Mouse (Mus musculus) frontal cortex, adult 2 months (tissue): ENCODE results near the gene Fgfr4. TPM values are rescaled to one million over a fixed set of nuclear protein-coding genes. Genes with fewer than 3 reads are reported as not detected.

Source experiments
- DNase-seq, 2 experiments: peaks; one replicate each; pipeline ENCODE4 v3.0.0; 2022; ENCODE audit warnings: low spot score in 1 of 2; ENCODE audit errors: extremely low spot score in 1 of 2
- polyA plus RNA-seq: library from polyadenylated mRNA; depleted of rRNA; stranded (reverse); fragments of >200 nt; gene quantifications from 2 replicates; pipeline ENCODE4 v1.2.3, GENCODE M21; 2012; rRNA removed

Gene Fgfr4
- 0.38 and 0.54 TPM in 2 replicates for polyA plus RNA-seq

DNA sequence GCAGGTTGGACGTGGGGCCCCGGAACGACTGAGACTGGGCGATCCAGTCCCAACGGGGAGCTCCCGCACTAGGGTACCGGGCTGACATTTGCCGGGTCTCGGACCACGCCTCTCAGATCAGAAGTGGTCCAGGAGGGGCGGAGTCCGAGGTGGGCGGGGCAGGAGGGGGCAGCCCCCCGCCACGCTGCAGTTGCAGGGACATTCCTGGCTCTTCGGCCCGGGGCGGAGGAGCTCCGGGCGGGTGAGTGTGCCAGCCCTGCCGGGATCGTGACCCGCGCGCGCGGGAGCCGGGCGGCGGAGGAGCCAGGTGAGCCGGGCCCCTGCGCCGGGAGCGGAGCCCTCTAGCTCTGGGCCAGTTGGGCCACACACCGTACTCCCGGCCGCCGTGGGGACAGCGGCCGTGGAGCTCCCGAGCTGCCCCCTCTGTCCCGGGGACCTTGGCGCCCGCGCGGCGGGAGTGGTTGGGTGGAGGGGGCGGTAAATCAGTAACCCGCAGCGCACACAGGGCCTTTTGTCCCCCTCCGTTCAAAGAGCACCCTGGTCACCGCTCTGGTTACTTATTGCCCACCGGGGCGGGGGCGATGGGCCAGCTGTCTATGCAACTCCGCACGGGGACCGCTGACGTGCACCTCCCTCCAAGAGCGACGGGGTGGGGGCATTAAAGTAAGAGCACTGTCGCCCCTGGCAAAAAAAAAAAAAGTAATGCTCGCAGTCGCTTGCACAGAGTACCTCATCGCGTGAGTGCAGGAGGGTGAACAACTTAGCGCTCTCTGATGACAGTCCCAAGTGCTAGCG is at the start of gene Fgfr4:
Gene Fgfr4, plus strand, starts transcription at position 20 of the 795 bp plus-strand sequence.
- no peak for DNase-seq

DNA sequence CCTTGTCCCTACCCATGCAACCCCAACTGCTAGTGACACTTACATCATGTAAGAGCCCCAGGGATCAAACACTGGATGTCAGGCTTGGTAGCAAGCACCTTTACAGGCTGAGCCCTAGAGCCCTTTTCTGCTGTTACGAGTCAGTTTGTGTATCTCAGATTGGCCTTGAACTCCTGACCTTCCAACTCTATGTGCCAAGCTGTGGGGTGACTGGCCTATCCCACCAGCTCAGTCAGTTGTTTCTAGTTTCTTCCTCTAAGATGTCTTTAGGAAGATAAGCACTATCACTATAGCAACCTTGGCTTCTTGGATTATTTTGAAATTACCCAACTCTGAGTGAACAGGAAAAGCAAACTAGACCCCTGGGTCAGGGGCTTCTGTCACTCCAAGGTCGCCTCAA is 49.1 kb upstream of the Fgfr4 start:
- DNase-seq: no peak

DNA sequence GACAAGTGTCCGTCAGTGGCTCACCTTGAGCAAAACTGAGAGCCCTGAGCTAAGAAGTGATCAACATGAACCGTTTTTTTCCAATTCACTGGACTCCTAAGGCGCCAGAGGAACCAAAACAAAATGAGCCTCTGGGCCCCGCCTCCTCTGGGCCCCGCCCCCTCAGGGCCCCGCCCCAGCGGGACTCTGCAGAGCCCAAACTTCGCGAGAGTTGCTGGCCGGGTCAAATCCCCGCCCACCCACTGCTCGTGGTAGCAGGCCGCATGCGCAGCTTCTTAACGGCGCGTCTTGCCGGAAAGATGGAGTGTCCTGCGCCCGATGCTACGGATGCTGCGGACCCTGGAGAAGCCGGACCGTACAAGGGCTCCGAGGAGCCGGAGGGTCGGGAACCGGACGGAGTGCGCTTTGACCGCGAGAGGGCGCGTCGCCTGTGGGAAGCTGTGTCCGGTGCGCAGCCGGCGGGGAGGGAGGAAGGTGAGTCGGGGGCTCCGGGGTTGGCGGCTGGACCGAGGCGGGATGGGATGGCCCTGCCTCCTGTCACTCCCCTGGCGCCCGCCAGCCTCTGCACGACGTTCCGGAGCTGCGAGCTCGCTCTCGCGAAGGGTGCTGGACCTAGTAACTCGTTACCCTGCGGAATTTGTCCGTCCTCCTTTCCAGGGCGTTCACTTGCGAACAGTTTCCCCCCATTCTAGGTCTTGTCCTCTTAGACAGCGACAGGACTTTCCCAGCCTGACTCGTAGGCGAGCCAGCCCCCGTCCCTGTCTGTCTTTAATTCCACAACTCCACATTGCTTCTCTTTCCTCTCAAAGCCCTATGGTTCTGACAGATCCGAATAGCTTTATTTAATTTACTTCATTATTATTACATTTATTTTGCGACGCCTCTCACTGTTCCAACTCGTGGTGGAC is 47.1 kb upstream of the Fgfr4 start, which contains the start of gene Zfp346:
Gene Zfp346, plus strand, starts transcription at position 267 of the 908 bp plus-strand sequence.
- peak; percentile 93 to 97 for DNase-seq

DNA sequence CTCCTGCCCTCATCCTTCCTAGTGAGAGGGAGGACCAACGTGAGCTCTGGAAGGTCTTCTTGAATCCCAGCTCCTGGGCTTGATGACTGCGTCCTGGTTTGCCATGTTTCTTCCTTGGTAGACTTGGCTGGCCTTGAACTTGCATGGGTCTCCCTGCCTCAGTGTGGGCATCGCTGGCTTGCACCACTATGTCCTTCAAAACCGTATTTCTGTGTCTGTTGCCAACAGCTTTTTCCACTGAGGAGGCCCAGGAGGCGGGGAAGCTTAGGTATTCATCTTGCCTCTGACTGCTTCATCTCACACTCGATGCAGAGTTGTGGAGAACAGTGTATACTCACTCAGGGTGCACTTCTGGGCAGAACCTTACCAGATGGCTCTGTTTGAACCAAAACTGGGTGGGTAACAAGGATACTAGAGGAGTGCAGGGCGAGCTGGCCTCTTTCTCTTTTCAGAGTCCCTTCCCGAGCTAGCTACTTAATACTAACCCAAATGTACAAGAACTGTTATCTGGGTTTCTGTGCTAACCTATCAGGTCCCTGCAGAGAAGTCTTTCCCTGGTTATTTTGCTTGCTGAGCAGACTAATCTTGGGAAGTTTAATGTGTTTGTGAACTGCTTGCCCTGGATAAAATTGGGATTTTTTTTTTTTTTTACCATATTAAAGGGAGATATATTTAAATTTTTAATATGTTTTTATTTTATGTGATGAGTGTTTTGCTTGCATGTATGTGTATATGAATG is 46.3 kb upstream of the Fgfr4 start:
- DNase-seq: peak in 1 of 2 experiments; percentile 8

DNA sequence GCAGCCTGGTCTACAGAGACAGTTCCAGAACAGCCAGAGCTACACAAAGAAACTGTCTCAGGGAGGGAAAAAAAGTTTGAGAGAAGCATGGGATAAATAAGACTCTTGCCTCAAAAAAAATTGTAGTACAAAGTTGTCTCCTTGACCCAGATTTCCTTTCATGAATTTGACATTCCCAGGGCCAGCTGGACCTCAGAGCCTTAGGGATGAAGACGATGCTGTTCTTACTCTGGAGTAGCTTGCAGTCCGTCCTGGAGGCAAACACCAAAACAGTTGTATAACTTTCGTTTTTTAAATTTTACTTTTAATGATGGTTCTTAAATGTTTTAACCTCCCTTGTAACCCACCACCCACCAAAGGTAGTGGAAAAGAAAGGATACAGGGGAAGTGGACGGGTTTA is 45.3 kb upstream of the Fgfr4 start:
- no peak for DNase-seq

DNA sequence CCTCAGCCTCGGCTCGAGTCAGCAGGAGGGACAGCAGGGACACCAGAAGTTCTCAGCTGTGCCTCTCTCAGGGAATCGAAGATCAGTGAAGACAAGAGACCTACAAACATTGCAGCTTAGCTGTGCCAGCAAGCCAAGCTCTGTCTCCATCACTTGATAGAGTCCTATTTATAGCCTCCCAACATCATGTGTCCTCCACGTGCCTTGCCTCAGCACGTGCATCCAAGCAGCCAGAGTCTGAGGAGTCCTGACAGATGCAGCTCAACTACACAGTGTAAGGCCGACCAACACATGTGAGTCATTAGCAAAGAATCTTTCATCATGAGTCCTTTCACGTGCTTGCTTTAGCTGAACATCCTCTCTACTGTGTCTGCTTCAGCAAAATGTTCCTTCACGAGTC is 44.7 kb upstream of the Fgfr4 start:
- peak; percentile 26 to 57 for DNase-seq

DNA sequence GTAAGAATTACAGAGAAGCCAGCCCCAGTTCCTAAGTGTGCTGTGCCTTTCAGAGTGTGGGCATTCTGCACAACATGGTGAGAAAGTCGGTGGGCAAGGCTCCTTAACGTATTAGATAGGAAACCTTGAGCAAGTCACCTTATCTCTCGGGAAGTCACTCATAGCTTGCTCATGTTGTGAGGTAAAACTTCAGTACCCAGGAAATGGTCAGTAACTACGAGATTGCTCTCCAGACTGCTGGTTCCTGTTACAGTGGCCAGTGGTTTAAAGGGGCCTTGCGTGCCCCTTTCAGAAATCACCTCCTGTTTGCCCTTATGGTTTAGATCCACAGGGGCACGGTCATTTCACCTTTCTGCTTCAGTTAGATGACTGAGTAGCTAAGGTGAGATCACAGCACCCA is 38.1 kb upstream of the Fgfr4 start:
- DNase-seq: no peak

DNA sequence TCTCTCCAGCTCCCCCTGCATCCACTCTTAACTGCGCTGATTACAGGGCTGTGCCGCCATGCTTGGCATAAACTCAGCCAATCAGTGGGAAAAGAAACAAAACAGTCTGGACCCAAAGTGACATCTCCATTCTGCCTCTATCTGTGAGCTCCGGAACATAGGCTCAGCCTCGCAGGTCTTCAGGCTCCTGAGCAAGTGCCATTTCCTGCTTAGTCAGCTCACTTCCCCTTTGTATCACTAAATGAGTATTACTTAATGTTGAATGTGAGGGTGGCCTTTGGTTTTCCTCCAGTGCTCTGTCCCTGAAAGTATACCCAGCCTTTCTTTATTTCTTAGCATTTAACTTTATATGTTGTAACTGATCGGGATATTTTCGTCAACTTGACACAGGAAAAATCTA is 27.5 kb upstream of the Fgfr4 start:
- no peak for DNase-seq

DNA sequence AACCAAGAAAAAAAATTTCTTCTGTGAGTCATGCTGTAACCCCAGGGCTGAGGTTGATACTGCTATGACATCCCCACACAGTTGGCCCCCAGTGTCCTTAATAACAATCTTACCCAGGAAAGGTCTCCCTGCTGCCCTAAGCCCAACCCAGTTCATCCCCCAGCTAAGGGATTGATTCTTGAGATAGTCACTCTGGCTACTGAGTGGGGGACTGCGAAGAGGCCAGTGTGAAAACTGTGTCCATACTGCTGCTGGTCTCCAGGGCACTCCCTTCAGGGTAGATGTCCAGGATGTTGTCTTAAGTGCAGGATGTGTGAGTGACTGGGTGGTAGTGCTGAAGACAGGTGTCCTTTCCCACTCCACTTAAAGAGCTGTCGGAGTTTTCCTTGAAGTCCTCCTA is 19.0 kb upstream of the Fgfr4 start, which contains the start of gene Gm17617:
Gene Gm17617, minus strand, starts transcription at position 101 of the 400 bp plus-strand sequence.
- no peak for DNase-seq

DNA sequence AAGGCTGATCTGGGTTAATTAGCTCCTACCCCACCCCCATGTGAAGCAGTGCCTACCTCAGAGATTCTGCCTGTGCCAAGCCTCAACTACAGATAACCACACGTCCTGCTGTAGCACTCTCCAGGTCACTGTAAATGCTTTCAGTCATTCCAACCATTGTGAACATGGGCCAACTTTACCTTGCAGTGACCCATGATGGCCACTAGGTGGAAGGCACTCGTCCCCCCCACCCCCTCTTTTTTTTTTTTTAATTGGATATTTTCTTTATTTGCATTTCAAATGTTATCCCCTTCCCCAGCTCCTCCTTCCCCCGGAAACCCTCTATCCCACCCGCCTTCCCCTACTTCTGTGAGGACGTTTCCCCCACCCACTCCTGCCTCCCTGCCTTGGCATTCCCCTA is 17.1 kb upstream of the Fgfr4 start:
- DNase-seq: peak in 1 of 2 experiments; percentile 9

DNA sequence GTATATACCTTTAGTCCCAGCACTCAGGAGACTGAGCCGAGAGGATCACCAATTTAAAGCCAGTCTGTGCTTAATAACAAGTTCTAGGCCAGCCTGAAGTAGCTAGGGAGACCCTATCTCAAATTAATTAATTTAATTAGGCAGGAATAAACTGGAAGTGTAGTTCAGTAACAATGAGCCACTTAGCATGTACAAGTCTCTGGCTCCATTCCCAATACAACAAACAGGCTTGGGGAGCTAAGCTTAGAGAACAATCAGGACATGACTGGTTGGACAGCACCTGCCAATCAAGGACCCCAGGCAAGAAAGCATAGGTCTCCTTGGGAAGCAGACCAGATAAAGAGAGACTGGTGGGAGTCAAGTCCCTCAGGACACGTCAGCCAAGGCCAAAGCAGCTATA is 12.2 kb upstream of the Fgfr4 start:
- no peak for DNase-seq

DNA sequence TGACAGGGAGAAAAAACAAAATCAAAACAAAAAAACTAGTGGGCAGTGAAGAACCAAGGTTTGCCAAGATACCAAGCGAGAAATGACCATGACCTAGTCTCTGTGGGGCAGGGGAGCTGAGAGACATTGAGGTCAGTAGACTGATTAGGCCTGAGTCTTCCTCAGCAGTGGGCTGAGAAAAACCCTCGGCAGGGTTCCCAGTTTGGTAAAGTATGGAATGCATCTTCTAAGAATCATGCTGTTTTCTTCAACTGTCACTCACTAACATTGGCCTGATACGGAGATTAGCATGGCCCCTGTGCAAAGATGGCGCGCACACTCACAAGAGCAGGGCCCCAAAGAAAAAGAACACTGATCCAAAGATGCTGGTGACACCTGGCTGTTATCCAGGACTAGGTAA is 1.5 kb downstream of the Fgfr4 start:
- no peak for DNase-seq

DNA sequence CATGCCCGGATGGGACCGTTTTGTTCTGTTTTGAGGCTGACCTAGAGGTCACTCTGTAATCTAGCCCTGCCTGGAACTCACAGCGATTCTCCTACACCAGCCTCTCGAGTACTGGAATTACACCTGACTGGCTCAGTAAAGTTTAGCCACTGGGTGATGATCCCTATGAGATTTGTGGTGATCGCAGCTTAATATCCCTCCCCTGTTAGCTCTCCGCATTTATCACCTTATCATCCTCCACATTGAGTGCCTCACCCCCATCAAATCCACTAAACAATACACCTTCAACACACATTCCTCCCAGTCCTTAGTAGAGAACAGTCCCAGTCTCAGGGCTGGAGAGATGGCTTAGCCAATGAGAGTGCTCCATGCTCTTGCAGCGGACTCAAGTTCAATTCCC is 9.9 kb downstream of the Fgfr4 start:
- DNase-seq: no peak

DNA sequence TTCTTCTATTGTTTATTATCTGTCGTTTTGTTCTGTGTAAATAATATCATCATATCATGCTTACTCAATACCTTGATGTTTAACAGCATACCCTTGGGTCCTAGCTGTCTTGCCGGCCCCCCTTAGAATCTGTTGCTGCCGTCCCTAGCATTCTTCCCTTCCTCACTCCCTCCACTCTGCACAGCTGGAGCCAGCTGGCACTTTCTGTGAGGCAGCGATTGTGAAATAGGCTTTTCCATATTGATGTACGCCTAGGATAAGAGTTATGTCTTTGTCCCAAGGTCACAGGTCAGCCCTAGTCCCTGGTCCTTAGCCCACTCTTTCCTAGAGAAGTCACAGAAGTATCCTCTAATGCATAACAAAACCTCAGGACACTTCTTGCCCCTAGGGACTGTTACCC is 11.1 kb downstream of the Fgfr4 start:
- DNase-seq: no peak

DNA sequence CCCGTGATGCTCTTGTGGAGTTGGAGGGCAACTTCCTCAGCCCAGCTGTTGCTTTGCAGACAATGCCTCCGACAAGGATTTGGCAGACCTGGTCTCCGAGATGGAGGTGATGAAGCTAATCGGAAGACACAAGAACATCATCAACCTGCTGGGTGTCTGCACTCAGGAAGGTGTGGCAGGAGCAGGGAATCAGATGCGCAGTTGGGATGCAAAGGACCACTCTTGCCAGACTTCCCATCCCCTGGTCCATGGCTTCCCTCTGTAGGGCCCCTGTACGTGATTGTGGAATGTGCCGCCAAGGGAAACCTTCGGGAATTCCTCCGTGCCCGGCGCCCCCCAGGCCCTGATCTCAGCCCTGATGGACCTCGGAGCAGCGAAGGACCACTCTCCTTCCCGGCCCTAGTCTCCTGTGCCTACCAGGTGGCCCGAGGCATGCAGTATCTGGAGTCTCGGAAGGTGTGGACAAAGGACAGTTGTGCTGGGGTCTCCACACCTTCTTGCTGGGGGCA is 13.4 kb downstream of the Fgfr4 start:
- DNase-seq: no peak

DNA sequence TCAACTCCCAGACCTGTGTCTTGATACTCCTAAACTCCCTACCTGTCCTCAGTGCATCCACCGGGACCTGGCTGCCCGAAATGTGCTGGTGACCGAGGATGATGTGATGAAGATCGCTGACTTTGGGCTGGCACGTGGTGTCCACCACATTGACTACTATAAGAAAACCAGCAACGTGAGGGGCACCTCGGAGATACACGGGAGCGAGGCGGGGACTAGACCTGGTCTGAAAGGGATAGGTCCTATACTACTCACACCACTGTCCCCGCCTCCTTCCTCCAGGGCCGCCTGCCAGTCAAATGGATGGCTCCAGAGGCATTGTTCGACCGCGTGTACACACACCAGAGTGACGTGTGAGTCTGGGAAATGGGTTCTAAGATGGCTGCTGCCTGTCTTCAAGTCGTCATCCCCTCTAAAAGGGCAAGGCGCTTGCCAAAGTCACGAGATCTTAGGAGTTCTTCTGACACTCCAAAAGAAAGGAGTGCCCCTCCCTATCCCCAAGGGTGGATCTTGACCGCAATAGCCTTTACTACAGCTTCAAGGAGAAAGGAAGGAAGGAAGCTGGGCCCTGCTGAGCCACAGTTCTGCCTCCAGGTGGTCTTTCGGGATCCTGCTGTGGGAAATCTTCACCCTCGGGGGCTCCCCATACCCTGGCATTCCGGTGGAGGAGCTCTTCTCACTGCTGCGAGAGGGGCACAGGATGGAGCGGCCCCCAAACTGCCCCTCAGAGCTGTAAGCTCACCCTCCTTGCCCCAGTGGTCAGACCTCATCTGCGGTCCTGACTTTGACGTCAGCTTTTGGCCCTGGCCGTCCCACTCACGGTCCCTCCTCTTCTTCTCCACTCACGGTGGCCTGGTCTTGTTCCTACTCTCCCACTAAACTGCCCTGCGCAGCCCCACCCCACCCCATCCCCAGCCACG is 14.6 kb downstream of the Fgfr4 start:
- DNase-seq: no peak

DNA sequence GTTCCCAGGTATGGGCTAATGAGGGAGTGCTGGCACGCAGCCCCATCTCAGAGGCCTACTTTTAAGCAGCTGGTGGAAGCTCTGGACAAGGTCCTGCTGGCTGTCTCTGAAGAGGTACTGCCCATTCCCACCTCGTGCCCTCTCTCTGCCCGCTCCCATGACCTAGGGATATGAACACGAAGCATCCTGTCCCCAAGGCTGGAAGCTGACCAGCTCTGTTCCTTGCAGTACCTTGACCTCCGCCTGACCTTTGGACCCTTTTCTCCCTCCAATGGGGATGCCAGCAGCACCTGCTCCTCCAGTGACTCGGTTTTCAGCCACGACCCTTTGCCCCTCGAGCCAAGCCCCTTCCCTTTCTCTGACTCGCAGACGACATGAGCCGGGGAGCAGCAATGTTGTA is 15.4 kb downstream of the Fgfr4 start:
- DNase-seq: no peak

DNA sequence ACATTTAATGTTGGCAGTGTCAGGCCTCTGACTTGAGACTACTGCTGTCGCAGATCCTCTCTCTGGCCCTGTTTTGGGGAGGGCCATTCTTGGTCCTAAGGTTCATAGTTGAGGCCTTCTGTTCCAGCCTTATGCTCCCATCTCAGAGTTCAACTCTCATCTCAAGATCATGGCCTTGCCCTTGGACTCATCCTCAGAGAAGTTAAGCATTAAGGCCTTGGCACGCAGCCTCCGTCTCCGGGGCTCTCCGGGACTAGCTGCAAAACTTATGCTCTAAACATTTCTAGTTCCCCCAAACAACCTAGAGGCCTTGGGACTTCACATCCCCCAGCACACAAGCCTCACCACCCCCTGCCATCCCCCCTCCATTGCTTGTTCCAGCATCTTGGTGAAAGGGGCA is 15.8 kb downstream of the Fgfr4 start:
- no peak for DNase-seq

DNA sequence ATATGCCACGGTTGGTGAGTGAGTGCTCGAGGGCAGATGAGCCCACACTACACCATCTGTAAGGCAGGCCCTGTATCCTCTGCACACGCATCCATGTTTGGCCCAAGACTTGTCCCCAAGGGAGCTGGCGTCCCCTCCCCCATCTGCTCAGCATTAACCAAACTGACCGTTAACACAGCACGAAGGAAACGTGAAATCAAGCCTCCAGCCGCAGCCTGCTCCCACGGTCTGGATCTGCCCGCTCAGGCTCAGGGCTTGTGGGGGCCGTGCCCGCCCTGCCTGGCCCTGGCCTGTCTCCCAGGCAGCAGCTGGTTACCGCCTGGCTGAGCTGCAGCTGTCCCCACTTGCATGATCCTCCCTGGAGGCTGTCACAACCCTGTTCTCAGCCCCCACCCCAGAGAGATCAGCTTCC is 16.5 kb downstream of the Fgfr4 start:
- peak in 1 of 2 experiments; percentile 56 for DNase-seq
